In genomic region chr4:154245342-154245741, GRCm38 (mm10) we compare ENCODE assay signal across 17 mouse cellular contexts. TPM values are rescaled to one million over a fixed set of nuclear protein-coding genes. Genes with fewer than 3 reads are reported as not detected.
A peak's percentile ranks its signal among the peaks of the same experiment; 100 is the strongest.
DNase-seq lines count a peak whose midpoint lies in the region; ATAC-seq lines count a peak whose summit lies in the region.
"Had no signal": no experiment of that assay in that cellular context is flagged by ENCODE, and none has a peak within 500 bp of the region (broad histone marks: within the 10 kb centered on the region; RNA-seq: fewer than 3 reads in every experiment).

No protein-coding gene starts in this region.

- H3K27ac ChIP-seq in embryonic facial prominence, embryonic 13.5 days, result peak overlapping the region; percentile 89
- H3K27ac ChIP-seq: kidney, embryonic 15.5 days had no signal

- H3K36me3 ChIP-seq in embryonic facial prominence, embryonic 13.5 days, result peaks cover 27% of the 10 kb centered on the region
- H3K36me3 ChIP-seq: kidney, embryonic 15.5 days had no signal

- H3K4me2 ChIP-seq in embryonic facial prominence, embryonic 13.5 days, result peak overlapping the region; percentile 42
- H3K4me2 ChIP-seq: kidney, embryonic 15.5 days; liver, embryonic 11.5 days; lung, embryonic 14.5 days had no signal

- no peaks in the 10 kb centered on the region for H3K9me3 ChIP-seq in embryonic facial prominence, embryonic 13.5 days
- H3K9me3 ChIP-seq: kidney, embryonic 15.5 days had no signal

- H3K4me3 ChIP-seq in embryonic facial prominence, embryonic 13.5 days, result no peak overlapping the region
- H3K4me3 ChIP-seq: kidney, embryonic 15.5 days had no signal

- ATAC-seq in embryonic facial prominence, embryonic 13.5 days (ENCODE audit: insufficient number of reproducible peaks, insufficient read depth, low FRiP score, low TSS enrichment, low read depth), result no peak
- no peak for ATAC-seq in megakaryocyte, adult 5-6 weeks (ENCODE audit: poor library complexity, severe bottlenecking)
- ATAC-seq: forebrain, embryonic 16.5 days; inflammation-experienced regulatory T-cells, adult 6 months had no signal

- DNase-seq in adrenal gland, adult (ENCODE audit: inconsistent age in 2 of 2, low spot score in 1 of 2), result peak; percentile 8 to 45
- no peak for DNase-seq in adrenal gland, postnatal 4 days (ENCODE audit: low spot score in 2 of 2)
- peak; percentile 15 for DNase-seq in lung, postnatal 36 days
- no peak for DNase-seq in lung, postnatal 14 days
- no peak for DNase-seq in c-Kit-positive CD71-positive TER-119-positive erythroid progenitor cells, embryonic 14.5 days (ENCODE audit: low spot score)
- DNase-seq in heart, adult 18-20 months, result no peak
- DNase-seq: heart, postnatal 4 days; lung, embryonic 14.5 days; right cerebral cortex, postnatal 25 days; thymus, adult 18-20 months had no signal

- WGBS in embryonic facial prominence, embryonic 13.5 days, result 47% methylated on average over 7 of the region's 7 CpGs

- 0 out of 2 replicates have a peak overlapping the region, but pooled peaks have one; percentile 40 for H3K9ac ChIP-seq in embryonic facial prominence, embryonic 13.5 days
- H3K9ac ChIP-seq: kidney, embryonic 15.5 days; lung, embryonic 14.5 days had no signal

- H3K4me1 ChIP-seq in embryonic facial prominence, embryonic 13.5 days, result peaks cover 73% of the 10 kb centered on the region

- H3K27me3 ChIP-seq in embryonic facial prominence, embryonic 13.5 days, result no peaks in the 10 kb centered on the region

RNA-seq across cellular contexts. Expression of gene Arhgef16, which starts 56.1 kb away (rescaled TPM):
- 1 to 10 TPM; 2.2 to 8.5 TPM for total RNA-seq in adrenal gland, postnatal 4 days (2021)
- polyA plus RNA-seq in embryonic facial prominence, embryonic 13.5 days (2015; fragmentation: Nextera tagmentation; extraction: Ambion mirVana), result 5.9 and 7.7 TPM in 2 replicates
- total RNA-seq in megakaryocyte, adult 5-6 weeks (2015), result not detected in 2 replicates
- not detected in 2 replicates for total RNA-seq in megakaryocyte, adult 5-6 weeks (2017)
- total RNA-seq in heart, adult 18-20 months (2021), result under 1 TPM; 0.46 to 0.52 TPM
- total RNA-seq: megakaryocyte progenitor cell, adult 5-6 weeks had no signal

Comparison
In these comparisons a context has a peak if more than half of its experiments do, and no peak if none do; other contexts are left out.
1. DNase-seq: peak in adrenal gland, adult (2 of 2) and lung, postnatal 36 days (single experiment); none in adrenal gland, postnatal 4 days (0 of 2), lung, postnatal 14 days (single experiment), c-Kit-positive CD71-positive TER-119-positive erythroid progenitor cells, embryonic 14.5 days (single experiment) and heart, adult 18-20 months (0 of 2).